Mouse (Mus musculus) liver, postnatal 0 days (tissue): Measurements from ENCODE around the gene Tmem131. TPM values are rescaled to one million over a fixed set of nuclear protein-coding genes. Genes with fewer than 3 reads are reported as not detected.

Experiments used
- ATAC-seq: fragments of 200-750 bp; cut with Nextera tagmentation; 2 replicates; pipeline ENCODE4 v1.8.0; 2017; ENCODE audit warnings: mild to moderate bottlenecking, moderate library complexity
- DNase-seq: peaks from one replicate; pipeline ENCODE4 v3.0.0-alpha.2; 2016
- H3K27ac ChIP-seq: fragments of 300-500 bp; sonication (generic); 2 replicates; pipeline ENCODE4 v1.5.1; 2014; ENCODE audit warnings: antibody characterized with exemption, moderate library complexity, mild to moderate bottlenecking, low read depth
- H3K27me3 ChIP-seq: fragments of 300-500 bp; sonication (generic); 2 replicates; pipeline ENCODE4 v1.6.1; 2014; ENCODE audit warnings: low read length, control low read depth, mixed read lengths; ENCODE audit not compliant: insufficient read depth
- H3K36me3 ChIP-seq: fragments of 300-500 bp; sonication (generic); replicated peaks from 2 replicates; pipeline ENCODE4 v1.6.1; 2014; ENCODE audit warnings: mild to moderate bottlenecking, control low read depth, low read length, moderate library complexity, mixed read lengths; ENCODE audit not compliant: insufficient read depth
- H3K4me1 ChIP-seq: fragments of 300-500 bp; sonication (generic); 2 replicates; pipeline ENCODE4 v1.6.1; 2014; ENCODE audit warnings: antibody characterized with exemption, mild to moderate bottlenecking, control low read depth; ENCODE audit not compliant: insufficient read depth
- H3K4me2 ChIP-seq: fragments of 300-500 bp; sonication (generic); 2 replicates; pipeline ENCODE4 v1.6.1; 2014; ENCODE audit warnings: low read depth, mild to moderate bottlenecking, low read length, moderate library complexity, mixed read lengths
- H3K4me3 ChIP-seq: fragments of 300-500 bp; sonication (generic); 2 replicates; pipeline ENCODE4 v1.5.1; 2014; ENCODE audit warnings: low read depth, low read length
- H3K9ac ChIP-seq: fragments of 300-500 bp; sonication (generic); replicated peaks from 2 replicates; pipeline ENCODE4 v1.6.1; 2014; ENCODE audit warnings: mild to moderate bottlenecking, moderate library complexity
- H3K9me3 ChIP-seq: fragments of 300-500 bp; sonication (generic); 2 replicates; pipeline ENCODE4 v1.6.1; 2016; ENCODE audit warnings: mild to moderate bottlenecking, control low read depth, low read length, mixed read lengths
- CTCF ChIP-seq: sonication (generic); IDR thresholded peaks from 2 replicates; pipeline ENCODE4 v1.5.1; 2016; ENCODE audit warnings: antibody characterized with exemption, low read depth
- EP300 ChIP-seq: IDR thresholded peaks from 2 replicates; pipeline ENCODE4 v1.6.1; 2016; ENCODE audit warnings: antibody characterized with exemption, low read depth, mild to moderate bottlenecking
- WGBS: fragments of 180-500 bp; shearing (Covaris S2); extraction: QIAGEN DNeasy Blood & Tissue Kit; methylation state at CpG from one replicate; pipeline ENCODE4 v1.1.7; 2014; ENCODE audit not compliant: insufficient replicate concordance; 5-methylcytosine and 5-hydroxymethylcytosine counted together
- polyA plus RNA-seq: library from polyadenylated mRNA; unstranded; fragments of >200 nt; fragmentation: Nextera tagmentation; extraction: Ambion mirVana; gene quantifications from 2 replicates; pipeline ENCODE4 v1.2.1, GENCODE M21; 2015

The Tmem131 gene
- polyA plus RNA-seq, 1 experiment from 2014 or later: 6.1 TPM

DNA sequence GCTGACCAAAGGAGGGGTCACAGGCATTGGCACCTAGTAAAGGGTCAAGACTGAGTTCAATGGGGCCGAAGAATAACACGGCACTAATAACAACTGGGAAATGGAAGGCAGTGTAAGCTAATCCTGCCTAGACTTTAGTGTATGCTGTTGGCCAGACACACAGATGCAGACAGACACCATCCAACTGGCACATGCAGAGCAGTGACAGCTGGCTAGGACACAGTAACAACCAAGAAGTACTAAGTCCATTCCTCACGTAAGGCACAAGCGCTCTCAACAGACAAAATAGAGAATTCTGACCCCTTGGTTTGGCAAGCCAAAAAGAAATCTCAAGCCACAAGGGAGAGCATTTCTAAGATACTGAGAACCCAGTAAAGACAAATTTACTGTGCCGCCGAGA, 8.7 kb downstream of the Tmem131 start:
- Histone ChIP-seq H3K4me1 (peaks cover 24% of the 10 kb centered on the region), H3K9me3 (no peaks in the 10 kb centered on the region), H3K36me3 (peaks cover 5% of the 10 kb centered on the region), H3K4me2 (peak overlapping the region; percentile 77), H3K27me3 (no peaks in the 10 kb centered on the region), H3K4me3 (peak overlapping the region; percentile 5; the same call in 1 of the 2 replicates), H3K27ac (peak overlapping the region; percentile 60), H3K9ac (peak overlapping the region; percentile 45)
- ATAC-seq (no peak), DNase-seq (no peak)
- 55% methylated on average over 6 of the region's 6 CpGs for WGBS
- TF ChIP-seq EP300: no peak
- no peak for TF ChIP-seq CTCF

DNA sequence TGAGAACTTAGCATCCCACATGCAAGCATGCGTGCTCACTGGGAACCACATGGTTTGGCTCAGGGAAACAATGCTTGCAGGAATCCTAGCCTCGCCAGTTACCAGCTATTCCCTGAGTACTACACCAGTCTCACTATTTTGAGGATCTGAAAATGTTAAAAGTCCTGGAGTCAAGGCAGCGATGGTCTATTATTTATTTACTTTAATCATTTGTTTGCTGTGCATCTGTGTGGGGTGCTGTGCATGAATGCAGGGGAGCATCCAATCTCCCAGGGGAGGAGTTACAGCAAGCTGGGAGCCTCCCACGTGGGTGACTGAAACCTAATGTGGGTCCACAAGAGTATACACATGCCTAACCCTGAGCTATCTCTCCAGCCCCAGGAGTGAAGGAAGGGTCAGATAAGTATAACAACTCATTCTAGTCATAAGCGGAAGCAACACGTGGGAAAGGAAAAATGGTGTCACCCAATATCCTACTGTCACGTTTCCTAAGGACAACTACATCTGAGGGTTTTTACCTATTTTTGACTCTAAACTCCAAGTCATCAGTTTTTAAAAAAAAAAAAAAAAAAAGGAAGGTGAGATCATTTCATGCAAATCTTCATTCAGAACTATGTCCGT, 9.4 kb downstream of the Tmem131 start:
- H3K9ac ChIP-seq: no peak overlapping the region
- H3K4me1 ChIP-seq: peaks cover 28% of the 10 kb centered on the region
- DNase-seq: peak; percentile 44
- no peaks in the 10 kb centered on the region for H3K27me3 ChIP-seq
- TF ChIP-seq CTCF (no peak), EP300 (peak; percentile 92)
- WGBS: 55% methylated on average over 8 of the region's 8 CpGs
- H3K9me3 ChIP-seq: no peaks in the 10 kb centered on the region
- peak overlapping the region; percentile 77 for H3K4me2 ChIP-seq
- peak overlapping the region; percentile 60; the same call in 1 of the 2 replicates for H3K27ac ChIP-seq
- H3K4me3 ChIP-seq: no peak overlapping the region
- H3K36me3 ChIP-seq: peaks cover 5% of the 10 kb centered on the region
- peak; percentile 73 for ATAC-seq

DNA sequence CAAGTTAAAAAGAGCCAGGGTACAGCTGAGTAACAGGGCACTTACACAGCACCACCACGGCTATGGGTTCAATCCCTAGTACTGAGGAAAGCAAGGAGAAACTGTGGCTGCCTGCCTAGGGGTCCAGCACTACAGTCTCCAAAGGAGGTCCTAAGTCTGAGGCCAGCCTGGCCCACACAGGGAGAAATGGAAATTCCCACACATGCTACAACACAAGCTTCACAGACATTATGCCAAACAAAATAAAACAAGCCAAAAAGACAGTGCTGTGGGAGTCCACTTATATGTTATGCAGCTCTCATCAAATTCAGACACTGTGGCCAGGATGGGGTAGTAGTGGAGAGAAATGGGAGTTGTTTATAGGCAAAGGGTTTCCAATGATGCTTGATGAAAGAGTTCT, 11.2 kb downstream of the Tmem131 start:
- Histone ChIP-seq H3K36me3 (peaks cover 5% of the 10 kb centered on the region), H3K4me1 (peaks cover 35% of the 10 kb centered on the region), H3K4me2 (no peak overlapping the region), H3K4me3 (no peak overlapping the region), H3K27me3 (no peaks in the 10 kb centered on the region), H3K9ac (no peak overlapping the region), H3K9me3 (no peaks in the 10 kb centered on the region), H3K27ac (no peak overlapping the region)
- ATAC-seq (no peak), DNase-seq (no peak)
- TF ChIP-seq CTCF: no peak
- TF ChIP-seq EP300: no peak
- WGBS: 91% methylated on average over 1 of the region's 1 CpGs

DNA sequence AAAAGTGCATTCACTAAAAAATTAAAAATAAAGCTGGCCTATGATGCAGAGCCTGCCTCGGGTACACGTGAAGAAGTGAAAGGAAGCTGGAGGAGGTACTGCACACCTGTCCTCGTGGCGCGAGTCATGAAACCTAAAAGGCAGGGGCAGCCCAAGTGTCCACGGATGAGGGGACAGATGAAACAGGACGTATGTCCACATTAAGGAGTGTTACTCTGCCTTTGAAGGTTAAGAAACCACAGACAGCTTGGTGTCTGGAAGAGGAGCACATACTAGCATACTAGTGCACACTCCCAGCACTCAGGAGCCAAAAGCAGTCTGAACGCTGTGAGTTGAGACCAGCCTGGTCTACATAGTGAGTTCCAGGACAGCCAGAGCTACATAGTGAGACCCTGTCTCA, 12.6 kb downstream of the Tmem131 start:
- H3K9me3 ChIP-seq: no peaks in the 10 kb centered on the region
- no peaks in the 10 kb centered on the region for H3K27me3 ChIP-seq
- H3K9ac ChIP-seq: no peak overlapping the region
- 75% methylated on average over 8 of the region's 8 CpGs for WGBS
- no peak overlapping the region for H3K27ac ChIP-seq
- DNase-seq (no peak), ATAC-seq (no peak)
- peaks cover 5% of the 10 kb centered on the region for H3K36me3 ChIP-seq
- H3K4me2 ChIP-seq: no peak overlapping the region
- peaks cover 48% of the 10 kb centered on the region for H3K4me1 ChIP-seq
- TF ChIP-seq EP300 (no peak), CTCF (no peak)
- H3K4me3 ChIP-seq: no peak overlapping the region

DNA sequence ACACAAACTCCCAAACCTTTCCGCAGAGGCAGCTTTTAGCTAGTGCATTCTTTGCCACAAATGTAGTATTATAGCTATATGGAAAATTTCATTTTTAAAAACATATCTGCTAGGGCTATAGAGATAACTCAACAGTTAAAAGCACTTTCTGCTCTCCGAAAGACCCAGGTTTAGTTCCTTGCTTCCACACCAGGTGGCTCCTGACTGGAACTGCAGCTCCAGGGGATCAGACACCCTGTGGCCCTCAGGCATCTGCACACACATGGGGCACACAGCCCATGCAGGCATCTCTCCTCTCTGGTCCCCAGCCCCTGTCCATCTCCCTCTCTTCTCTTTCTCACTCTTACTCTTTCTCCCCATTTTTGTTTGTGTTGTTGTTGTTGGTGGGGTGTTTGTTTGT, 13.5 kb downstream of the Tmem131 start:
- no peak for DNase-seq
- H3K27ac ChIP-seq: no peak overlapping the region; the same call in 1 of the 2 replicates

DNA sequence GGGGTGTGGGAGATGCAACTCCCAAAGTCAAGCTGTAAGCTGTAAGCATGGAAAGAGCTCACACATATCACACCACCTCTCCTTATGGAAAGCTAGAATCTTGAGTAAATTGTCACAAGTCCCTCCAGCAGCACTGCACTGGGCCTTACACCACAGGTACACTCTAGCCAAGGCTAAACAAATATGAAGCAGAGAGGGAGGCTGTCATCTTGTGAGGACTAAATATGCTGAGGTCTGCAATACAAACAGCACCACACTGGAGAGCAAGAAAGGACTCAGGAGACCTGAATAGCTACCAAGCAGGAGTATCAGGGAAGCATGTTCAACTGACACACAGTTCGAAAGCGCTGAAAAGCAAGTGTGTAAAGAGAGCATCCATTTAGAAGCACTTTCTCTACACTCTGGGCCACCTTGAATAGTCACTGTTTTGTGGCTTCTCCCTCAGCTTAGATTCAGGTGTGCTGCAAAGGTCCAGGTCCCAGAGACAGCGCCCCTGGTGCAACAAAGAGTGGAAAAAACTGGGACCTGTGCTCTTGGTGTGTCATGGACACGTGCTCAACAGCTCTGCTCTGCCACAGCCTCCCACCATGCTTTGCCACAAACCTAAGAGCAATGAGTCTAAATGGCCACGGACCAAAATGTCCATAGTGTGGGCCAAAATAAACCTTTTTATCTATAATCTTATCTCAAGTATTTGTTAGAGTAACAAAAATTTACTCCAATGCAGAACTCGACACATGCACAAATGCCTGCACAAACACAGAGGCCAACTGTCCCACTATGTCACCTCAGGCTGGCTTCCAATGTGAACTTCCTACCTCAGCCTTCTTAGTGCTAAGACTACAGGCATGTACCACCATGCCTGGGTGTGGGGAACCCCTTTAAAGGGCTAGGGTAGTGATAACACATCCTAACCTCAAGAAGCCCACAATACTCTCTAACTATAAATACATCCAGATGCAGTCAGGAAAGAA, 14.8 kb downstream of the Tmem131 start:
- Histone ChIP-seq H3K4me1 (peaks cover 46% of the 10 kb centered on the region), H3K27me3 (no peaks in the 10 kb centered on the region), H3K27ac (0 out of 2 replicates have a peak overlapping the region, but pooled peaks have one; percentile 25)

More for the DNA sequence above, 13.5 kb downstream of the Tmem131 start:
- ATAC-seq: no peak
- H3K36me3 ChIP-seq: peaks cover 5% of the 10 kb centered on the region
- TF ChIP-seq EP300 (no peak), CTCF (peak; percentile 42)
- H3K27me3 ChIP-seq: no peaks in the 10 kb centered on the region
- H3K9me3 ChIP-seq: no peaks in the 10 kb centered on the region
- WGBS: 84% methylated on average over 2 of the region's 2 CpGs
- H3K4me1 ChIP-seq: peaks cover 46% of the 10 kb centered on the region
- no peak overlapping the region for H3K9ac ChIP-seq
- H3K4me3 ChIP-seq: no peak overlapping the region
- H3K4me2 ChIP-seq: no peak overlapping the region

More for the DNA sequence above, 14.8 kb downstream of the Tmem131 start:
- DNase-seq (no peak), ATAC-seq (0 out of 2 replicates have a peak, but pooled peaks have one; percentile 9)
- Histone ChIP-seq H3K9me3 (no peaks in the 10 kb centered on the region), H3K4me3 (no peak overlapping the region), H3K9ac (no peak overlapping the region), H3K36me3 (peaks cover 5% of the 10 kb centered on the region), H3K4me2 (no peak overlapping the region)
- WGBS: 72% methylated on average over 6 of the region's 6 CpGs
- TF ChIP-seq EP300 (no peak), CTCF (no peak)
